Mouse (Mus musculus) adrenal gland, postnatal 10 days (tissue): Measurements from ENCODE around the gene Zfp329. TPM values are rescaled to one million over a fixed set of nuclear protein-coding genes. Genes with fewer than 3 reads are reported as not detected.

ENCODE experiments used
- total RNA-seq, 2 experiments: library from RNA; stranded (reverse); gene quantifications; 2 replicates each; pipeline ENCODE4 v1.2.3; 2021

Zfp329 gene
- total RNA-seq, 2 experiments from 2014 or later = 7.8 to 14.0 TPM

Other genes starting within 250 kb of the Zfp329 start
- under 1 TPM; under 0.01 to 0.06 TPM for gene Vmn2r53, start 210.1 kb downstream of the Zfp329 start, total RNA-seq
- not detected for gene Vmn2r54, start 178.5 kb downstream of the Zfp329 start, total RNA-seq
- under 1 TPM in 1 of 2 experiments, not detected in 1; 0.15 TPM for gene Vmn2r55, start 133.9 kb downstream of the Zfp329 start, total RNA-seq
- not detected for gene Vmn2r56, start 83.9 kb downstream of the Zfp329 start, total RNA-seq
- 1 to 10 TPM; 2.5 to 5.0 TPM for gene Zscan18, start 15.2 kb downstream of the Zfp329 start, total RNA-seq
- 10 to 100 TPM; 22.4 to 25.6 TPM for gene Zfp110, start 15.9 kb upstream of the Zfp329 start, total RNA-seq
- gene Zfp128, start 62.3 kb upstream of the Zfp329 start, total RNA-seq = 1 to 10 TPM; 3.4 to 4.2 TPM
- 10 to 100 TPM in 1 of 2 experiments, 1 to 10 TPM in 1; 9.7 to 10.2 TPM for gene Zscan22, start 79.0 kb upstream of the Zfp329 start, total RNA-seq
- gene Rps5, start 103.4 kb upstream of the Zfp329 start, total RNA-seq = 1,000 to 10,000 TPM; 1,018 to 1,027 TPM
- gene Rnf225, start 108.6 kb upstream of the Zfp329 start, total RNA-seq = under 1 TPM; 0.36 to 0.54 TPM
- 10 to 100 TPM in 1 of 2 experiments, 1 to 10 TPM in 1; 7.3 to 10.6 TPM for gene Zfp324, start 147.0 kb upstream of the Zfp329 start, total RNA-seq
- 1 to 10 TPM; 5.4 to 5.9 TPM for gene Zfp446, start 159.0 kb upstream of the Zfp329 start, total RNA-seq
- gene Slc27a5, start 179.3 kb upstream of the Zfp329 start, total RNA-seq = 10 to 100 TPM; 24.2 to 50.8 TPM
- gene Trim28, start 180.3 kb upstream of the Zfp329 start, total RNA-seq = 100 to 1,000 TPM; 218 to 247 TPM
- 10 to 100 TPM; 11.3 to 13.6 TPM for gene Zbtb45, start 191.2 kb upstream of the Zfp329 start, total RNA-seq
- 100 to 1,000 TPM; 165 to 169 TPM for gene Chmp2a, start 215.9 kb upstream of the Zfp329 start, total RNA-seq
- gene Ube2m, start 219.4 kb upstream of the Zfp329 start, total RNA-seq = 100 to 1,000 TPM; 175 to 186 TPM
- 1 to 10 TPM; 2.1 to 4.9 TPM for gene Mzf1, start 235.9 kb upstream of the Zfp329 start, total RNA-seq